Mouse (Mus musculus) lung, postnatal 0 days (tissue): ENCODE measurements at regions not wholly inside any gene's neighbourhood (a gene's known extent, or its start where the extent isn't known, plus 50 kb on each side); places are given as distances from the start of the nearest gene placed in this dataset.
A peak's percentile ranks its signal among the peaks of the same experiment; 100 is the strongest.

Experiments used
- ATAC-seq: fragments of 200-750 bp; cut with Nextera tagmentation; 2 replicates; pipeline ENCODE4 v1.8.0; 2017; ENCODE audit warnings: moderate library complexity
- DNase-seq: peaks from one replicate; pipeline ENCODE4 v3.0.0-alpha.2; 2016; ENCODE audit warnings: low spot score
- H3K27ac ChIP-seq: fragments of 300-500 bp; sonication (generic); 2 replicates; pipeline ENCODE4 v1.5.1; 2014; ENCODE audit warnings: antibody characterized with exemption, mild to moderate bottlenecking, low read length, mixed read lengths
- H3K27me3 ChIP-seq: fragments of 300-500 bp; sonication (generic); replicated peaks from 2 replicates; pipeline ENCODE4 v1.6.1; 2014; ENCODE audit warnings: low read length, mixed read lengths; ENCODE audit not compliant: insufficient read depth
- H3K36me3 ChIP-seq: fragments of 300-500 bp; sonication (generic); 2 replicates; pipeline ENCODE4 v1.6.1; 2014; ENCODE audit warnings: low read length, mixed read lengths; ENCODE audit not compliant: insufficient read depth
- H3K4me1 ChIP-seq: fragments of 300-500 bp; sonication (generic); 2 replicates; pipeline ENCODE4 v1.6.1; 2014; ENCODE audit warnings: antibody characterized with exemption, low read depth, low read length, mixed read lengths; ENCODE audit not compliant: insufficient read depth
- H3K4me2 ChIP-seq: fragments of 300-500 bp; sonication (generic); replicated peaks from 2 replicates; pipeline ENCODE4 v1.6.1; 2014; ENCODE audit warnings: low read depth, mild to moderate bottlenecking, low read length, moderate library complexity, mixed read lengths
- H3K4me3 ChIP-seq: fragments of 300-500 bp; sonication (generic); 2 replicates; pipeline ENCODE4 v1.5.1; 2014; ENCODE audit warnings: low read depth, low read length
- H3K9ac ChIP-seq: fragments of 300-500 bp; sonication (generic); replicated peaks from 2 replicates; pipeline ENCODE4 v1.6.1; 2014; ENCODE audit warnings: low read depth, mild to moderate bottlenecking
- H3K9me3 ChIP-seq: fragments of 300-500 bp; sonication (generic); 2 replicates; pipeline ENCODE4 v1.6.1; 2016; ENCODE audit warnings: low read length, mixed read lengths
- CTCF ChIP-seq: IDR thresholded peaks from 2 replicates; pipeline ENCODE4 v1.5.1; 2016; ENCODE audit warnings: antibody characterized with exemption, mild to moderate bottlenecking
- EP300 ChIP-seq: IDR thresholded peaks from 2 replicates; pipeline ENCODE4 v1.6.1; 2016; ENCODE audit warnings: antibody characterized with exemption, mild to moderate bottlenecking, control low read depth
- WGBS: fragments of 180-500 bp; shearing (Covaris S2); extraction: QIAGEN DNeasy Blood & Tissue Kit; methylation state at CpG from one replicate; pipeline ENCODE4 v1.1.7; 2014; 5-methylcytosine and 5-hydroxymethylcytosine counted together

GRCm38 (mm10) chr12:8110297-8110696, 97.6 kb upstream of the Ldah start:
- TF ChIP-seq CTCF (no peak), EP300 (no peak)
- no peaks in the 10 kb centered on the region; the same call in 1 of the 2 replicates for H3K4me1 ChIP-seq
- no peak overlapping the region for H3K27ac ChIP-seq
- no peaks in the 10 kb centered on the region for H3K36me3 ChIP-seq
- H3K4me3 ChIP-seq: no peak overlapping the region
- 39% methylated on average over 4 of the region's 4 CpGs for WGBS
- H3K9me3 ChIP-seq: no peaks in the 10 kb centered on the region
- H3K9ac ChIP-seq: no peak overlapping the region
- no peak overlapping the region for H3K4me2 ChIP-seq
- peak; percentile 38 for DNase-seq
- ATAC-seq: no peak
- no peaks in the 10 kb centered on the region for H3K27me3 ChIP-seq

- Histone ChIP-seq H3K9me3 (no peaks in the 10 kb centered on the region), H3K27me3 (no peaks in the 10 kb centered on the region), H3K4me2 (no peak overlapping the region), H3K4me1 (no peaks in the 10 kb centered on the region; the same call in 1 of the 2 replicates), H3K27ac (no peak overlapping the region), H3K4me3 (no peak overlapping the region), H3K36me3 (no peaks in the 10 kb centered on the region), H3K9ac (no peak overlapping the region)
- DNase-seq: peak; percentile 5
- WGBS: 54% methylated on average over 4 of the region's 4 CpGs
- ATAC-seq: no peak
- TF ChIP-seq CTCF (no peak), EP300 (no peak)
Observed at GRCm38 (mm10) chr12:8111484-8111883, 96.4 kb upstream of the Ldah start.

- Histone ChIP-seq H3K9me3 (no peaks in the 10 kb centered on the region), H3K36me3 (no peaks in the 10 kb centered on the region), H3K27ac (no peak overlapping the region), H3K9ac (no peak overlapping the region), H3K27me3 (no peaks in the 10 kb centered on the region), H3K4me1 (no peaks in the 10 kb centered on the region), H3K4me3 (no peak overlapping the region), H3K4me2 (no peak overlapping the region)
- TF ChIP-seq CTCF (no peak), EP300 (no peak)
- WGBS: 48% methylated on average over 1 of the region's 1 CpGs
- ATAC-seq: no peak
- no peak for DNase-seq
Observed at GRCm38 (mm10) chr12:8155566-8155965, 52.3 kb upstream of the Ldah start.
